Mouse (Mus musculus) ES-E14 (cell line): ENCODE data around the gene Slc16a10.

Source experiments
- CHD2 ChIP-seq: IDR thresholded peaks from 2 replicates; pipeline ENCODE4 v1.6.1; 2014; ENCODE audit warnings: mild to moderate bottlenecking, low read depth, low read length, inconsistent platforms
- HCFC1 ChIP-seq: IDR thresholded peaks from 2 replicates; pipeline ENCODE4 v1.6.1; 2012; ENCODE audit warnings: low read length, inconsistent platforms, borderline replicate concordance; ENCODE audit not compliant: insufficient read depth
- MAFK ChIP-seq: IDR thresholded peaks from 2 replicates; pipeline ENCODE4 v1.6.1; 2014; ENCODE audit warnings: mild to moderate bottlenecking, low read depth, low read length, inconsistent platforms; ENCODE audit not compliant: insufficient read depth
- ZC3H11A ChIP-seq: IDR thresholded peaks from 2 replicates; pipeline ENCODE4 v1.6.1; 2012; ENCODE audit warnings: low read depth, mild to moderate bottlenecking, inconsistent platforms, low read length, borderline replicate concordance

DNA sequence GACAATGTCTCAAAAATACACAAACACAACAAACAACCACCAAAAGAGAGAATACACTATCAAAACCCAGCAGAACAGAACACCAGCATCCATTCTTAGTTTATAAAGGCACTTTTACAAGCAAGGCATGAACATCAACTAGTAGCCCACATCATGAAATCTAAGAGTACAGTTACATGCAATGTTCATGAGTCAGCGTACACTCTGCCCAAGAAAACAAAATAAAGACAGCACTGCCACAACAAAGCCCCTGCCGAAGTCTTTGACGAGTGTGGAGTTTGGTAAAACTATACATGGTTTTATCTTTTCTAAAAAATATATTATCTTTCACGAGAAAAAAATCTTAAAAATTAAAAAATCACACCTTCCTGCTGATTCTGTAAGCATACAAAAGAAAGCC is 58.5 kb downstream of the Slc16a10 start:
- TF ChIP-seq HCFC1 (no peak), ZC3H11A (no peak), CHD2 (no peak), MAFK (no peak)
